Mouse (Mus musculus): Measurements from ENCODE around the gene Hoxc5. TPM values are rescaled to one million over a fixed set of nuclear protein-coding genes. Genes with fewer than 3 reads are reported as not detected.

Gene Hoxc5
- polyA plus RNA-seq, 1 experiment from 2014 or later: 5.1 TPM

DNA sequence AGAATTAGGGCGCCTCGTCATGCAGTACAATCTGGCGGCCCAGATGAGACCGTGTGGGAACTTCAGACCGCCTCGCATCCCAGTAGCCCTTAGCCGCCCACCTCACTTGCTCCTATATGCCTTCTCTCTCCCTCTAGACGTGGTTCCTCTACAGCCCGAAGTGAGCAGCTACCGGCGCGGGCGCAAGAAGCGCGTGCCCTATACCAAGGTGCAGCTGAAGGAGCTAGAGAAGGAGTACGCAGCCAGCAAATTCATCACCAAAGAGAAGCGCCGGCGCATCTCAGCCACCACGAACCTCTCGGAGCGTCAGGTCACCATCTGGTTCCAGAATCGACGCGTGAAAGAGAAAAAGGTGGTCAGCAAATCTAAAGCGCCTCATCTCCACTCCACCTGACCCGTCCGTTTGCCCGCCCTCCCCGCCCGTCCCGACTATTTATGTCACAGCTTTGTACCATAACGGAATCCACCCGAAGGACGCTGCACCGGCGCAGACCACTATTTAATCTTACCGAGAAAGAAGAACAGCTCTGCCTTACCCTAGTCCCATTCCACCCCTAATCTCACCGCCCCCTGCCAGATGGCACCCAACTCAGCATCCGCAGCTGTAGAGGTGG lies 40.1 kb upstream of the Hoxc5 start:
- H3K27ac ChIP-seq (ENCODE audit: low read depth, low read length): no peak overlapping the region
- no peaks in the 10 kb centered on the region for H3K4me1 ChIP-seq (ENCODE audit: control insufficient read depth, insufficient read depth, low read length)
- no peak for ATAC-seq (ENCODE audit: low FRiP score, low TSS enrichment)
- no peaks in the 10 kb centered on the region for H3K36me3 ChIP-seq (ENCODE audit: control insufficient read depth, insufficient read depth, low read length)
- no peak overlapping the region for H3K4me3 ChIP-seq (ENCODE audit: low read length)
- H3K27me3 ChIP-seq (ENCODE audit: control insufficient read depth, insufficient read depth, low read length): peaks cover 96% of the 10 kb centered on the region
- H3K9me3 ChIP-seq (ENCODE audit: control insufficient read depth, low read length): no peaks in the 10 kb centered on the region
- no peak overlapping the region for H3K4me2 ChIP-seq (replicated peaks; ENCODE audit: low read depth, low read length)
- under 1% methylated on average over 40 of the region's 40 CpGs for WGBS
- no peak overlapping the region for H3K9ac ChIP-seq (ENCODE audit: low read depth, low read length)

DNA sequence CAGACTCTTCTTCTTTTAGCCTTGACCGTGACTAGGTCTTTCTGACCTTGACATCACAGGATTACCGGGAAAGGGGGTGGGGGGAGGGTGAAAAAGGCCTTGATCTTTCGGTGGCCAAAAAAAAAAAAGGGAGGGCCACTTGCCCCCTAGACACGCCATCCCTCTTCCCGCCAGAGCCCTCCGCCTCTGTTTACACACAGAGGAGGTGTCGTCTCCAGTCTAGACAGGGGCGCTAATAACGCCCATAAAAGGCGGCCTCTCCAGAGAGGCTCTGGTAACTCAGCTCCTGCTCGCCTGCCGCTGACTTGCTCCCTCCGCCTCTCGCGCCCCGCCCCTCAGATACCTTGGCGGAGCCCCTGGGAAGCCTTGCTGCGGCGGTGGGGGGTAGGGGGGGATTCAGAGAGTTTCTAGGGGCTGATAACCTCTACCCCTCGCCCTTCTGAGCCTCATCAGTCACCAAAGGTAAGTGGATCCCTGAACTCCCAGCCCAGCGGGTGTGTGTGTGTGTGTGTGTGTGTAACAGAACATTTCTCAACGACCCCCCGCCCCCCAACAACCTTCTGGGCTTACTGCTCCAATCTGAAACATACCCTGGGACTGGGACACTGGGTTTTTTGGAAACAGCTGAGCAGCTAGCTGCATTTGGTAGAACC lies 35.4 kb upstream of the Hoxc5 start:
- Histone ChIP-seq H3K9me3 (ENCODE audit: control insufficient read depth, low read length) (no peaks in the 10 kb centered on the region), H3K27ac (ENCODE audit: low read depth, low read length) (no peak overlapping the region), H3K4me3 (ENCODE audit: low read length) (no peak overlapping the region), H3K4me2 (replicated peaks; ENCODE audit: low read depth, low read length) (no peak overlapping the region), H3K27me3 (ENCODE audit: control insufficient read depth, insufficient read depth, low read length) (peaks cover 96% of the 10 kb centered on the region), H3K4me1 (ENCODE audit: control insufficient read depth, insufficient read depth, low read length) (no peaks in the 10 kb centered on the region), H3K36me3 (ENCODE audit: control insufficient read depth, insufficient read depth, low read length) (no peaks in the 10 kb centered on the region), H3K9ac (ENCODE audit: low read depth, low read length) (no peak overlapping the region)
- 1% methylated on average over 23 of the region's 23 CpGs for WGBS
- ATAC-seq (ENCODE audit: low FRiP score, low TSS enrichment): no peak

DNA sequence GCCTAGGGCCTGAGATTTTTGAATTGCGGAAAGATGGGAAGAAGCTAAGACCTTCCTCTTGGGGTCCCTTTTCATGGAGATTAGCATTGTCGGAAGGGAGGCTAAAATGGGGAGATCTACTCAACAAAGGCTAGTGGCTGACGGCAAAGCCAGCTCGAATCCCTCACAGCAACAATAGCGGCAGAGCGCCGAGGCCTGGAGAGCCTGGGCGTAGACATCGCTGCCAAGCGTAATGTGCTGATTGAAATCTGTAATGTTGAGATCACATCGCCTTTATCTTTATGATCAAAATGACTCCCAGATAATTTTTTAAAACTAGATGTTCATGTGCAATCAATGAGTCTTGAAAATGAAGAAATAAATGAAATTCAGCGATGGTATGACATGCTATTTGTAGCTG lies 32.8 kb upstream of the Hoxc5 start:
- Histone ChIP-seq H3K9ac (ENCODE audit: low read depth, low read length) (no peak overlapping the region), H3K27me3 (ENCODE audit: control insufficient read depth, insufficient read depth, low read length) (peaks cover 96% of the 10 kb centered on the region), H3K4me3 (ENCODE audit: low read length) (no peak overlapping the region), H3K36me3 (ENCODE audit: control insufficient read depth, insufficient read depth, low read length) (no peaks in the 10 kb centered on the region), H3K27ac (ENCODE audit: low read depth, low read length) (no peak overlapping the region), H3K4me2 (replicated peaks; ENCODE audit: low read depth, low read length) (no peak overlapping the region), H3K9me3 (ENCODE audit: control insufficient read depth, low read length) (no peaks in the 10 kb centered on the region), H3K4me1 (ENCODE audit: control insufficient read depth, insufficient read depth, low read length) (peaks cover 3% of the 10 kb centered on the region; the same call in 1 of the 2 replicates)
- under 1% methylated on average over 12 of the region's 12 CpGs for WGBS
- ATAC-seq (ENCODE audit: low FRiP score, low TSS enrichment): no peak

DNA sequence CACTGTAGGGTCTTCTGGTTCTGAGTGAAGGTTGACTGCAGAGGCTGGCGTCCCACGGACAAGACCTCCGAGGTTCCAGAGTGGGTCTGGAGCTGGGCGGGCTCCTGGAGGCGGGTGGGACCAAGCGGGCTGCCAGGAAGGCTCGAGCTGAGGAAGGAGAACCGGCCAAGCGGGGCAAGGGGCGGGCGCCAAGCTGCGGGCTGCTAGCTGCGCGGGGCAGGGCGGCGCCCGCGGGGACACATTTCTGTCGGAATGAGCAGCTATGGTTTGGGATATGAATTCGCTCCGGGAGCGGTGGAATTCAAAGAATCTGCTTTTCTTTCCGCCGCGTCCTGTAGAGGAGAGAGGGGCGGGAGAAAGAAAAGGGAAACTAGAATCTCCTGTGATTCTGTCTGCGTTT lies 32.3 kb upstream of the Hoxc5 start:
- no peak overlapping the region for H3K4me2 ChIP-seq (replicated peaks; ENCODE audit: low read depth, low read length)
- H3K36me3 ChIP-seq (ENCODE audit: control insufficient read depth, insufficient read depth, low read length): no peaks in the 10 kb centered on the region
- no peaks in the 10 kb centered on the region for H3K9me3 ChIP-seq (ENCODE audit: control insufficient read depth, low read length)
- no peak overlapping the region for H3K9ac ChIP-seq (ENCODE audit: low read depth, low read length)
- H3K27me3 ChIP-seq (ENCODE audit: control insufficient read depth, insufficient read depth, low read length): peaks cover 96% of the 10 kb centered on the region
- H3K4me1 ChIP-seq (ENCODE audit: control insufficient read depth, insufficient read depth, low read length): peaks cover 3% of the 10 kb centered on the region; the same call in 1 of the 2 replicates
- under 1% methylated on average over 24 of the region's 27 CpGs for WGBS
- no peak for ATAC-seq (ENCODE audit: low FRiP score, low TSS enrichment)
- H3K27ac ChIP-seq (ENCODE audit: low read depth, low read length): no peak overlapping the region
- H3K4me3 ChIP-seq (ENCODE audit: low read length): peak overlapping the region; percentile 14; the same call in 1 of the 2 replicates

DNA sequence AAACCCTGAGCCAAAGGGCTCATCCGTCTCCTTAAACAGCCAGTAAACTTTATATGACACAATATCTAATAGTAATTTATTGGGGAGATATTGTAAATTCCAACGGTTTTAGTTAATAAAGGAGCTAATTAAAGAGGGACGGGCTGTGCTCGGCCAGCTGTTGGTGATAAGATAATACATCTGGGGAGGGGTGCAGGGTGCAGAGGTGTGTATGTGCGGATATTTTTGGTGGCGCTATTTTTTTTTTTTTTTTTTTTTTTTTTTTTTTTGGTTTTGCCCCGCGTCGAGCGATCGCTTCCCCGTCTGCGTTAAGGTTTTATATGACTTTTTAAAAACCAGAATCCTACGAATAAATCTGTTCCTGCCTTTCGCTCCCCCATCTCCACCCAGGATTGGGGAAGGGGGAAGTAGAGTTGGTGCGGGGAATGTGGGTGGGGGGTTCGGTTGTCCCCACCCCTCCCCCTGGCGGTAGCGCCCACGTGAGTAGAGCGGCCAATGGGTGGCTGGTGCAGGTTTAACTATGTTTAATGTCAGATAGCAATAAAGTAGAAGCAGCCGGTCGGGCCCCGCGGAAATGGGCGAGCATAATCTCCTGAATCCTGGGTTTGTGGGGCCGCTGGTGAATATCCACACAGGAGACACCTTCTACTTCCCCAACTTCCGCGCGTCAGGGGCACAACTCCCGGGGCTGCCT lies 30.8 kb upstream of the Hoxc5 start, which contains the start of gene Hoxc12:
TSS of gene Hoxc12 (plus strand) at position 479 of the 694 bp plus-strand sequence.
- WGBS: 1% methylated on average over 31 of the region's 31 CpGs
- Histone ChIP-seq H3K36me3 (ENCODE audit: control insufficient read depth, insufficient read depth, low read length) (no peaks in the 10 kb centered on the region), H3K4me1 (ENCODE audit: control insufficient read depth, insufficient read depth, low read length) (peaks cover 3% of the 10 kb centered on the region; the same call in 1 of the 2 replicates), H3K4me2 (replicated peaks; ENCODE audit: low read depth, low read length) (no peak within 1 kb of the TSS; the same call in 1 of the 2 replicates), H3K27me3 (ENCODE audit: control insufficient read depth, insufficient read depth, low read length) (peaks cover 96% of the 10 kb centered on the region), H3K27ac (ENCODE audit: low read depth, low read length) (no peak within 1 kb of the TSS), H3K4me3 (ENCODE audit: low read length) (no peak within 1 kb of the TSS), H3K9ac (ENCODE audit: low read depth, low read length) (no peak within 1 kb of the TSS), H3K9me3 (ENCODE audit: control insufficient read depth, low read length) (no peaks in the 10 kb centered on the region)
- ATAC-seq (ENCODE audit: low FRiP score, low TSS enrichment): no peak

DNA sequence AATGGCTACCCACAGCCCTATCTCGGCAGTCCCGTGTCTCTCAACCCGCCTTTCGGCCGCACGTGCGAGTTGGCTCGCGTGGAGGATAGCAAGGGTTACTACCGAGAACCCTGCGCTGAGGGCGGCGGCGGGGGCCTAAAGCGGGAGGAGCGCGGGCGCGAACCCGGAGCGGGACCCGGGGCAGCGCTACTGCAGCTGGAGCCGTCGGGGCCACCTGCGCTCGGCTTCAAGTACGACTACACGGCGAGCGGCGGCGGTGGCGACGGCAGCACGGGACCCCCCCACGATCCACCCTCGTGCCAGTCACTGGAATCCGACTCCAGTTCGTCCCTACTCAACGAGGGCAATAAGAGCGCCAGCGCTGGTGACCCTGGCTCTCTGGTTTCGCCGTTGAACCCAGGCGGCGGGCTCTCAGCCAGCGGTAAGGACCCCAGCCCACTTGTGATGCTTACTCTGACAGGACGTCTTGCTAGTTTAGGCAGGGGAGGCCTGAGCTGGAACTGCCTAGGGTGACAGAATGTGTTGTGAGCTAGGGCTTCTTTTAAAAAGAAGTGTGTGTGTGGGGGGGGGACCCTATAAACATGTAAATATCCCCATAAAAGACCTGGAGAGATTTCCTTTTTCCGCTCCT lies 30.1 kb upstream of the Hoxc5 start:
- H3K27ac ChIP-seq (ENCODE audit: low read depth, low read length): no peak overlapping the region
- WGBS: under 1% methylated on average over 50 of the region's 50 CpGs
- ATAC-seq (ENCODE audit: low FRiP score, low TSS enrichment): no peak
- H3K9ac ChIP-seq (ENCODE audit: low read depth, low read length): no peak overlapping the region
- no peaks in the 10 kb centered on the region for H3K36me3 ChIP-seq (ENCODE audit: control insufficient read depth, insufficient read depth, low read length)
- H3K9me3 ChIP-seq (ENCODE audit: control insufficient read depth, low read length): no peaks in the 10 kb centered on the region
- H3K4me3 ChIP-seq (ENCODE audit: low read length): no peak overlapping the region
- peaks cover 3% of the 10 kb centered on the region; the same call in 1 of the 2 replicates for H3K4me1 ChIP-seq (ENCODE audit: control insufficient read depth, insufficient read depth, low read length)
- H3K27me3 ChIP-seq (ENCODE audit: control insufficient read depth, insufficient read depth, low read length): peaks cover 96% of the 10 kb centered on the region
- no peak overlapping the region; the same call in 1 of the 2 replicates for H3K4me2 ChIP-seq (replicated peaks; ENCODE audit: low read depth, low read length)

DNA sequence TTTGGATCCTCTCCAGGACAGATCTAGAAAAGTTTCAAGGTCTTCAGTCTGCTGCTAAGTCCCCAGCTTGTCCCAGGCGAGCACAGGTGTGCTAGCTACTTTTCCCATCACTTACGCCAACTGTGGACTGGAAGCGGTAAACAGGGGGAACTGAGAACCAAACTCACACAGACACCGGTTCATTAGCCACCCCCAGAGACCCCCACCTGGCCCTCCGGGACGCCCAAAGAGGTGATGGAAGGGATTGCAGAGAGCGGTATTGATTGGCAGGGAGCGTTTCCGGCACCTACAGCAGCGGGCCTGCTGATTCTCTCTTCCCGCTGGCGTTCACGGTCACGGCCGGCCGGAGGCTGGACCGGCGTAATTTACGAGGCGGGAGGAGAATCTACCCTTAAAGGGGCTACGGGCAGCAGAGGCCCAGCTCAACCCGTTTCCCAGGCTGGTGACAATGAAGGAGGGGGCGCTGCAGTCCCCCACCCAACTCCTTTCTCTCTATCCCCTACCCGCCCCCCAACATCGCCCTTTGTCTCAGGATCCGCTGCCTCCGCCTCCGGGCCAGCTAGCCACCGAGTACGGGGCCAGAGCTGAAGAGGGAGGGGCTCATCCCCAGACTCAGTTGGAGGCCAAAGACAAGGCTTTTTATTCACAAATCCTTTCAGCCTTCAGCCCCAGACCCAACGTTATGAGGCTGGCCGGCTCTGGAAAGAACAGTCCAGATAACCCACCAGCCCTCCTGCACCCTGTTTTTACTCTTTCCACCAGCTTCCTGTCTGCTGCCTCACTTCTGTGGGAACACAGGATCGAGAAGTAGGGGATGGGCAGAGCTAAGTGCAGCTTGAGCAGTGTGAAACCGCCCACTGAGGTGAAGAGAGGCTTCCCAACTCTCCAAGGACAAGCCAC lies 27.7 kb upstream of the Hoxc5 start:
- Histone ChIP-seq H3K4me3 (ENCODE audit: low read length) (peak overlapping the region; percentile 22), H3K9me3 (ENCODE audit: control insufficient read depth, low read length) (no peaks in the 10 kb centered on the region), H3K27me3 (ENCODE audit: control insufficient read depth, insufficient read depth, low read length) (peaks cover 97% of the 10 kb centered on the region), H3K36me3 (ENCODE audit: control insufficient read depth, insufficient read depth, low read length) (no peaks in the 10 kb centered on the region), H3K4me1 (ENCODE audit: control insufficient read depth, insufficient read depth, low read length) (peaks cover 3% of the 10 kb centered on the region; the same call in 1 of the 2 replicates), H3K27ac (ENCODE audit: low read depth, low read length) (no peak overlapping the region), H3K4me2 (replicated peaks; ENCODE audit: low read depth, low read length) (peak overlapping the region; percentile 31; the same call in 1 of the 2 replicates), H3K9ac (ENCODE audit: low read depth, low read length) (no peak overlapping the region)
- under 1% methylated on average over 34 of the region's 34 CpGs for whole genome bisulfite sequencing
- ATAC-seq (ENCODE audit: low FRiP score, low TSS enrichment): no peak
